Mouse (Mus musculus): ENCODE measurements around the gene BC030867. TPM values are rescaled to one million over a fixed set of nuclear protein-coding genes. Genes with fewer than 3 reads are reported as not detected.

Gene BC030867
- polyA plus RNA-seq, 1 experiment = 7.2 TPM

DNA sequence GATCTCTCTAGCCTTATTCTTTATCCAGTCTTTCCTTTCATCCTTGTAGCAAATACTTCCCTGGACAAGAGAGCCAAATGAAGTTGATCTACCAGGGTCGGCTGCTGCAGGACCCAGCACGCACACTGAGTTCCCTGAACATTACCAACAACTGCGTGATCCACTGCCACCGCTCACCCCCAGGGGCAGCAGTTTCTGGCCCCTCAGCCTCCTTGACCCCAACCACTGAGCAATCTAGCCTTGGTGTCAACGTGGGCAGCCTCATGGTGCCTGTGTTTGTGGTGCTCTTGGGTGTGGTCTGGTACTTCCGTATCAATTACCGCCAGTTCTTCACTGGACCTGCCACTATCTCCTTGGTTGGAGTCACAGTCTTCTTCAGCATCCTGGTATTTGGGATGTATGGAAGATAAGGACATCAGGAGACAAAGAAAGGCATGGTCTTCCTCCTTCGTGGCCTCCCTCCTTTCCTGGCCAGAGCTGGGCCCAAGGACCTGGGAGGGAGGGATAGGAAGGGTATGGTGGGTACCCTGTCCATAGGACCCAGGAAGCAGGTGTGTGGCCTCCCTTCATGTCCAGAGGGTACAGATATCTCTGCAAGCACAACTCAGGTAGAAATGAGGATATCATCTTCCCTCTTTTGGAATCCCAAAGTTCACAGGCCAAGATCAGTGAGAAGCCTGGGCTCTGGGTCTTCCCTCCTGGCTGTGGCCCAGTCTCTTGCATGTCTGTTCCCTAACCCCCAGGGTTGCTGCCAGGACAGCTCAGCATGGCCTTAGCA, 39.5 kb downstream of the BC030867 start:
- H3K27ac ChIP-seq (ENCODE audit: insufficient read depth, low read depth, low read length) = no peak overlapping the region
- H3K4me3 ChIP-seq (ENCODE audit: insufficient read depth, low read length) = no peak overlapping the region
- H3K4me1 ChIP-seq (ENCODE audit: control insufficient read depth, insufficient read depth, low read length) = peaks cover 7% of the 10 kb centered on the region; the same call in 1 of the 2 replicates
- TF ChIP-seq POLR2A (IDR thresholded peaks at IDR 0.05; ENCODE audit: borderline replicate concordance, low read depth, low read length) (no peak), CTCF (IDR thresholded peaks at IDR 0.05; ENCODE audit: low read depth, low read length) (no peak)

DNA sequence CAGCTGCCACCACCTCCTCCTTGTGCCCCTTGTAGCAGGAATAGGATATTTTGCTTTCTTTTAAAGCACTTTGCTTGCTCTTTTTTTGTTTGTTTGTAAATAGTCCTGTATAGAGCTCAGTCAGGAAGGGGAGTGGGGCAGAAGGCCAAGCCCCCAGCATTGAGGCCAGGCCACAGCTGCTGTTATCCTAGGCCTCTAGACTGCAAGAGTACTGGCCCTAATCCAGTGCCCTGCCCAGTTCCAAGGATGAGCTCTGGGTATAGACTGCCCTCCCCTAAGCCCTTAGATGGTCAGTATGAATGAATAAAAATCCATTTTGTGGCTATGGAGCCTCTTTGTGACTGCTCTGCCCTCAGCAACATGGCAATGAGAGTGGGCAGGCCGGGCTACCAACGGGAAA, 40.2 kb downstream of the BC030867 start:
- Histone ChIP-seq H3K4me3 (ENCODE audit: insufficient read depth, low read length) (no peak overlapping the region), H3K27ac (ENCODE audit: insufficient read depth, low read depth, low read length) (no peak overlapping the region), H3K4me1 (ENCODE audit: control insufficient read depth, insufficient read depth, low read length) (peaks cover 6% of the 10 kb centered on the region; the same call in 1 of the 2 replicates)
- TF ChIP-seq POLR2A (IDR thresholded peaks at IDR 0.05; ENCODE audit: borderline replicate concordance, low read depth, low read length) = no peak
- no peak for TF ChIP-seq CTCF (IDR thresholded peaks at IDR 0.05; ENCODE audit: low read depth, low read length)

DNA sequence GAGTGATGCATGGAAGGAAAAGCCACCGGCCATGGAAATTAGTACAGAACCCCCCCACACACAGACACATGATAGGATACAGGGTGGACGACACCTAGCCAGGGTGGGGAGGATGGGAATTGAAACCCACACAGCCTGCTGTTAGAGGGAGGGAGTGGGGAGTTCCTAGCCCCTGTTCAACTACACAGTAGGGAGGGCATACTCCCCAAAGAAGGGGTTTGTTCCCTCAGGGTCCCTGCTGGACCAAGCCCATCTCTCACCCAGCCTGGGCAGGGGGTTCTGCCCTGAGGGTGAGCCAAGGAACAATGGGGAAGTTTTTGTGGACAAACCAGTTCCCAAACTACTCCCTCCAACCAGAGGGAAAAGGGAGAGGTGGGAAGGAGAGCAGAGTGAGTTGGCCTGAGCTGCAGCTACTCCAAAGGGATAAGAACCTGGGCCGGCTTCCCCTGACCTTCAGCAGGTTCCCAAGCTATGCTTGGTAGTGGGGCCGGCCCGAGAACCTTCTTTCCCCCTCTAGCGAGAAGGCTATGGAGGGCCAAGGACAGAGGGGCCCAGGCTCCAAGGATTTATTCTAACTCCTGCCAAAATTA, 40.9 kb downstream of the BC030867 start:
- Histone ChIP-seq H3K27ac (ENCODE audit: insufficient read depth, low read depth, low read length) (no peak overlapping the region), H3K4me1 (ENCODE audit: control insufficient read depth, insufficient read depth, low read length) (peaks cover 8% of the 10 kb centered on the region), H3K4me3 (ENCODE audit: insufficient read depth, low read length) (no peak overlapping the region)
- TF ChIP-seq POLR2A (IDR thresholded peaks at IDR 0.05; ENCODE audit: borderline replicate concordance, low read depth, low read length) = no peak
- no peak for TF ChIP-seq CTCF (IDR thresholded peaks at IDR 0.05; ENCODE audit: low read depth, low read length)

DNA sequence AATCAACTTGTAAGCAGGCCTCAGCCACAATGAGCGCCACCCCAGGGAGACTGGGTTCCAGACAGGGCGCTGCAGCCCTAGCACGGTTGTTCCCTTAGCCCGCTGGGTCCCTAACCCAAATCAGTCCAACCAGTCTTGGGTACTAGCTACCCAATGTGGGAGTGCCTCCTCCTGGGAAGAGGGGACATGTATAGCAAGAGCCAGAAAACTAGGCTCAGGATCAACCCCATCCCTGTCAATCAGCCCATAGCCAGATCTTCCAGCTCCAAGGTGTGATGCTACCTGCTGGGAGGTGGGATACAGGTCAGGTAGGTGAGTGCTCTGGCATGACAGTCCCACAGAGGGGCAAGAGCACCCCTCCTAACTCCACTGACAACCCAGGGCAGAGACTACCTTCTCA, 41.5 kb downstream of the BC030867 start:
- H3K4me3 ChIP-seq (ENCODE audit: insufficient read depth, low read length) = no peak overlapping the region
- no peak overlapping the region for H3K27ac ChIP-seq (ENCODE audit: insufficient read depth, low read depth, low read length)
- H3K4me1 ChIP-seq (ENCODE audit: control insufficient read depth, insufficient read depth, low read length) = peaks cover 12% of the 10 kb centered on the region
- TF ChIP-seq CTCF (IDR thresholded peaks at IDR 0.05; ENCODE audit: low read depth, low read length) (no peak), POLR2A (IDR thresholded peaks at IDR 0.05; ENCODE audit: borderline replicate concordance, low read depth, low read length) (no peak)

DNA sequence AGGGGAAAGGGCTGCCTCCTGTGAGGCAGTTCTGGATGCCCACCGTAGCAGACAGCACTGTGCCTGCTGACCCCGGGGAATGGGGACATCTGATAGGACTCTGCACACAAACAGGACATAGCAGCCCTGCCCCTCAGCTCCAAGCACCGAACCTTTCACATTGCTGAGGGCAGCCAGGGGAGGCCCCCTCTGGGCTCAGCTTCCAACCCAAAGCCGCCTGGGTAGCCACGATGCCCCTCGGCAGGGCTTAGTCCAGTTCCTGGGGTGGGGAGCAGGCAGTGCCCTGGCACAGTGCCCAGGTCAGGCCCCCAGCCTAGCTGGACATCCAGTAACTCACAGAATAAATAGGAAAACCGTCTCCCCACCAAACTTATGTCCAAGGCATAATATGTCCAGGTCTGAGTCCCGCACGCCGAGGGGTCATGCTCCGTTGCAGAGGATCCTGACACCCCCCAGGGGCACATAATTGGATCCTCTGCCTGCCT, 42.4 kb downstream of the BC030867 start:
- no peak for TF ChIP-seq CTCF (IDR thresholded peaks at IDR 0.05; ENCODE audit: low read depth, low read length)
- no peak for TF ChIP-seq POLR2A (IDR thresholded peaks at IDR 0.05; ENCODE audit: borderline replicate concordance, low read depth, low read length)
- peaks cover 10% of the 10 kb centered on the region for H3K4me1 ChIP-seq (ENCODE audit: control insufficient read depth, insufficient read depth, low read length)

DNA sequence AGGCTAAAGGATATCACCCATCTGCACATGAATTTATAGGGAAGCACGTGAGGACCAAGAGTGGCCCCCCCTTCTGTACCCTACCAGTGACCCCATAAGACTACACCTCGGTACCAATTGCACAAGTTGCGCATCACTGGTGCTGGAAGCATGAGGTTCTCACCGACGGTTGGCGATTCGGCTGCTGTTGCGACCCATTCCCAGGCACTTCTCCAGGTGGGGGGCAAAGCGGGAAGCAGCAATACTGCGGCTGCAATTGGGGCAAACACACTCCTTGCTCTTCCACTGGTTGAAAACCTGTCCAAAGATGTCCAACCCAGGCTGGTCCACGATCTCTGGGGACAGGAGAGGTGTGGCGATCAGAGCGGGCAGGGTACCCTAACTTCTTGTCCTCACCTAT, 45.3 kb downstream of the BC030867 start:
- no peak for TF ChIP-seq CTCF (IDR thresholded peaks at IDR 0.05; ENCODE audit: low read depth, low read length)
- no peak for TF ChIP-seq POLR2A (IDR thresholded peaks at IDR 0.05; ENCODE audit: borderline replicate concordance, low read depth, low read length)
- no peak overlapping the region for H3K27ac ChIP-seq (ENCODE audit: insufficient read depth, low read depth, low read length)
- no peak overlapping the region for H3K4me3 ChIP-seq (ENCODE audit: insufficient read depth, low read length)
- peaks cover 11% of the 10 kb centered on the region for H3K4me1 ChIP-seq (ENCODE audit: control insufficient read depth, insufficient read depth, low read length)

More for the DNA sequence above, 42.4 kb downstream of the BC030867 start:
- Histone ChIP-seq H3K4me3 (ENCODE audit: insufficient read depth, low read length) (no peak overlapping the region), H3K27ac (ENCODE audit: insufficient read depth, low read depth, low read length) (no peak overlapping the region)

DNA sequence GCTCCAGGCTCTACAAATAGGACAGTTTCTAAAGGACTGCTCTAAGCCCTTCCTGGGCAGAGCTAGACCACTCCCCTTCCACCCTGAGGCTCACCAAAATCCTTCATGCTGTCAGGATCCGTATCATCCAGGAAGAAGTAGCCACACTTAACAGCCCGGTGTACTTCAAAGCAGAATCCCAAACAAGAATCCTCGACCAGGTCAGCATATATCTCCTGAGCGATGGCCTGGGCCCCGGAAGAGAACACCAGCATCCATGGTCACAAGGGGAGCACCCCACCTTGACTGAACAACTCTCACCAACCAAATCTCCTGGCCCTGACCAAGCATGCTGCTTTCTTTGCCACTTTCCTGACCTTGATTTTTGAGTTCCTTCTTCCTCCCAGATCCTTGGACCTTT, 45.7 kb downstream of the BC030867 start:
- H3K27ac ChIP-seq (ENCODE audit: insufficient read depth, low read depth, low read length) = no peak overlapping the region
- TF ChIP-seq POLR2A (IDR thresholded peaks at IDR 0.05; ENCODE audit: borderline replicate concordance, low read depth, low read length) (no peak), CTCF (IDR thresholded peaks at IDR 0.05; ENCODE audit: low read depth, low read length) (no peak)
- H3K4me3 ChIP-seq (ENCODE audit: insufficient read depth, low read length) = no peak overlapping the region
- peaks cover 11% of the 10 kb centered on the region for H3K4me1 ChIP-seq (ENCODE audit: control insufficient read depth, insufficient read depth, low read length)

DNA sequence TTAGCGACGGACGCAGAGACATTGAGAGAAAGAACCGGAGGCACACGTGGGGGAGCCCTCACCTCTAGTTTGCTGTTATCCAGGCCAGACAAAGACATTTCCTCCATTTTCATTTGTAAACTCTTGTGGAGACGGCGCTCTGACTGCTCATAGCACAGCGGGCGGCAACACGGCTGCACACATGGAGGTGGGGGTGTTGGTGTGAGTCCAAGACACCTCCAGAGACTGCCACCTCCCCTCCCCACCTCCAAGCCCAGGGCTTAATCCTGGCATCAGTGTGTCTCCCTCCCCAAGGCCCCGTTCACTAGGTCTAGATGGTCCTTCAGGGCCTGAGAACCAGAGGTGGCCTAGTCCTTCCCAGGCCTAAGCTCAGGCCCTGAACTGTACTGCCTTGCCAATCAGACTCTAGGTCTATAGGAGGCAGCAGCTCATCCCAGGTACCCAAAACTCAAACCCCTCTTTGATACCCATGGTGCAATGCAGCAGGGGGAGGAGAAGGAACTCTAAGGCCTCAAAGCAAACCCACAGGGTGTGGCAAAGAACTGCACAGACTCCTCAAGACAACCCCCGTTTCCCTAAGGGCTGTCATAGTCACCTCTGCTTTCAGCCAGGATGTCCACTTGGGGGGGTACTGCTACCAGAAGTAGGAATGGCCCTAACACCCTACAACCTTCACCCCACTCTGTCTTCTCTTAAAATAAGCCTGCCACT, 46.4 kb downstream of the BC030867 start:
- H3K27ac ChIP-seq (ENCODE audit: insufficient read depth, low read depth, low read length) = peak overlapping the region; percentile 80
- H3K4me3 ChIP-seq (ENCODE audit: insufficient read depth, low read length) = peak overlapping the region; percentile 81
- H3K4me1 ChIP-seq (ENCODE audit: control insufficient read depth, insufficient read depth, low read length) = peaks cover 11% of the 10 kb centered on the region
- no peak for TF ChIP-seq CTCF (IDR thresholded peaks at IDR 0.05; ENCODE audit: low read depth, low read length)

DNA sequence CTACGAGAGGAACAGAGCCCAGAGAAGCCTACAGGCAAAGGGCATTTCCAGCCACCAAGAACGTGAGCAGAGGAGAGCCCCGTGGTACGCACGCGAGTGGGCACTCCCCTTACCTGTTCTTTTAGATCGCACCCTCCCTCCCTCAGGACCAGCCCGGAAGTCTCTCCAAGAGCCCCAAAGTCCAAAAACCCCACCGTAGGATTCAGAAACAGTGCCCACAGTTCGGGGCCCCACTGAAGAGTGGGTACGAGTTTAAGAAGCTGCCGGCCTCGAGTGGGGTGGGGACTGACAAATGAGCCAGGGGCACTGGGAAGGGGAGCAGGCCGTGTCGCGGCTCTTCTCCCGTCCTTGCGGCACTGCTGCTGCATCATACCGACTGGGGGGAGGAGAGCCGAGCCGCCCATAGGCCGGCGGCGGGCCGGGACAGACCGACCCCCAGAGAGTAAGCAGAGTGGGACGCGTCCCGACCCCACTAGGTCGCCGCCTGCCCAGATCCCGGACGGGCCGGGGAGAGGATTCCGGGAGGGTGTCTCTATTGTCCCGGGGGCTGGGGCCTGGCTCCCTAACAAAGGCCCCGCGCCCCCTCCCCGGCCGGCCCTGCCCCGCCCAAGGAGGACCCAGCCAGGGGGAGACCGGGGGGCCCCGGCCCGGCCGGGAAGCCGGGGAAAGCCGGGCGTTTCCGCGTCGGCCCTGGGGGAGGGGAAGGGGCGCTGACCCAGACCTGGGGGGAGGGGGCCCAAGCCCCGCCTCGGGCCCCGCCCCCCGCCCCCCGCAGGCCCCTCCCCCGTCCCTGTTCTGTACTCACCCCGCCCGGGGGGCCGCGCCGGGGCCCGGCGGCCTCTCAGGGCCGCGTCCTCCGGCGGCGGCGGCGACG, 47.2 kb downstream of the BC030867 start:
- peaks cover 11% of the 10 kb centered on the region for H3K4me1 ChIP-seq (ENCODE audit: control insufficient read depth, insufficient read depth, low read length)

More for the DNA sequence above, 47.2 kb downstream of the BC030867 start:
- Histone ChIP-seq H3K27ac (ENCODE audit: insufficient read depth, low read depth, low read length) (peak overlapping the region; percentile 85), H3K4me3 (ENCODE audit: insufficient read depth, low read length) (peak overlapping the region; percentile 81)
- TF ChIP-seq CTCF (IDR thresholded peaks at IDR 0.05; ENCODE audit: low read depth, low read length) (no peak), POLR2A (IDR thresholded peaks at IDR 0.05; ENCODE audit: borderline replicate concordance, low read depth, low read length) (no peak)

Measured in bone marrow macrophage, adult 2 months (primary cell).